Mouse (Mus musculus): ENCODE data around the gene Morn3.

Gene Morn3

GRCm38 (mm10) chr5:122989551-122990330 is 57.1 kb downstream of the Morn3 start, which contains the start of gene Kdm2b:
TSS of gene Kdm2b (minus strand) at chr5:122989823.
- DNase-seq, result peak; percentile 24

- DNase-seq, result peak; percentile 39
Measured at GRCm38 (mm10) chr5:122989001-122989525, 57.8 kb downstream of the Morn3 start.

- peak; percentile 25 for DNase-seq
Measured at GRCm38 (mm10) chr5:122988021-122988751, 58.6 kb downstream of the Morn3 start.

GRCm38 (mm10) chr5:122987211-122988020 is 59.4 kb downstream of the Morn3 start:
- no peak for DNase-seq

GRCm38 (mm10) chr5:122986091-122986493 is 60.7 kb downstream of the Morn3 start:
- DNase-seq, result no peak
